Mouse (Mus musculus) testis, adult 2 months (tissue): ENCODE measurements around the gene Fgf4.

Experiments used
- CTCF ChIP-seq: fragments of 200-500 bp; IDR thresholded peaks from 2 replicates; pipeline ENCODE4 v1.5.1; 2012; ENCODE audit warnings: low read depth, mild to moderate bottlenecking, inconsistent platforms, low read length, moderate library complexity; ENCODE audit not compliant: control insufficient read depth, insufficient read depth, insufficient replicate concordance
- POLR2A ChIP-seq: fragments of 200-500 bp; IDR thresholded peaks from 2 replicates; pipeline ENCODE4 v1.6.1; 2012; ENCODE audit warnings: low read depth, mild to moderate bottlenecking, inconsistent platforms, low read length, moderate library complexity; ENCODE audit not compliant: control insufficient read depth

DNA sequence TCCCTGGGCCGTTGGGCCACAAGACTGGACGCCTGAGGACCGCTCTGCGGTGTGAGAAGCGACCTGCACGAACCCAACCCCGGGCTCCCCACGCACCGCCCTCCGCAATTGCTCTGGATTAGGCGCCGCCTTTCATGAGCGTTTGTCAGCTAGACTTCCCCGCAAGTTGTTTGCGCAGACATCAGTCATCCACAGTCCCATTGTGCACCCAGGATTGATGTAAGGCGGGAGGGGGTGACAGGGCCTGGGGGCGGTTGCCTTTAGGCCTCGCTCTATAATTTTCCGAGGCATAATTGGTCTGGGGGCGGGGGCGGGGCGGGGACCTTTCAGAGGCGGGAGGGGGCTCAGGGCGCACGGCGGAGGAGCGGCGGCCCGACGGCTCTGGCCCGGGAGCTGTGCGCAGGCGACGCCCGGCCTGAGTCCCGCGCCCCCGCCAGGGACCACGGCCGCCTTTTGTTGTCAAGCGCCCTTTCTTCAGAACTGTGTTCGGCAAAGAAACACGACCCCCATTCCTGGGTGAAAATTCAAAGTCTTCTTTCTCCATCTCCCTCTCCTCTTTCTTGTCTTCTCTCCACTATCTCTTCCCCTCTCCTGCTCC, 9.2 kb upstream of the Fgf4 start, which contains the start of gene Fgf3:
- TF ChIP-seq CTCF (no peak), POLR2A (no peak)
